Mouse (Mus musculus): Measurements from ENCODE around the gene Slc12a9.

DNA sequence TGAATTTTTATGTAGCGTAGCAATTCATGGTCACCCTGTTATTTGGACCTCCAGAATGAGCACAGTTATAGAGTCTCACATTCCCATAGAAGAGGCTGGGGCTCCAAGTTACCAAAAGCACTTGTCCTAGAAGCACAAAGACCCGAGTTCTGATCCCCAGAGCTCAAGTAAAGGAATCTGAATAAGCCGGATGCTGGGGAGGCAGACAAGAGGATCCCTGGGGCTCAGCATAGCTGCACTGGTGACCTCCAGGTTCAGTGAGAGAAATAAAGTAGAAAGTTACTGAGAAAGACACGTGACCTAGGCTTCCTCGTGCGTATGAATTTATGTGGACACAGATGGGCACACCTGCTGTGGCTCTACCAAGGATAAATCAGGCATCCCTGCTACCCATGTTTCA, 1.7 kb upstream of the Slc12a9 start:
- TF ChIP-seq CEBPB (IDR thresholded peaks at IDR 0.05; ENCODE audit: low read depth) (no peak), MYOD1 (IDR thresholded peaks at IDR 0.05; ENCODE audit: control insufficient read depth, insufficient read length, low read depth) (no peak), CTCF (IDR thresholded peaks at IDR 0.05; ENCODE audit: control insufficient read depth, insufficient read depth, insufficient read length) (no peak), MAX (IDR thresholded peaks at IDR 0.05) (no peak), MYOG (IDR thresholded peaks at IDR 0.05; ENCODE audit: control insufficient read depth, extremely low read depth, insufficient read length) (no peak)

Measured in C2C12 (cell line).